Mouse (Mus musculus) neural tube, embryonic 13.5 days (tissue): ENCODE measurements around the gene Gpr182. TPM values are rescaled to one million over a fixed set of nuclear protein-coding genes. Genes with fewer than 3 reads are reported as not detected.

Experiments
- ATAC-seq: fragments of 200-750 bp; cut with Nextera tagmentation; 2 replicates; pipeline ENCODE4 v1.8.0; 2017; ENCODE audit warnings: low read depth, mild to moderate bottlenecking, moderate TSS enrichment, moderate library complexity
- H3K27ac ChIP-seq: fragments of 300-500 bp; sonication (generic); replicated peaks from 2 replicates; pipeline ENCODE4 v1.5.1; 2015; ENCODE audit warnings: moderate library complexity, mild to moderate bottlenecking, inconsistent platforms
- H3K27me3 ChIP-seq: fragments of 300-500 bp; sonication (generic); 2 replicates; pipeline ENCODE4 v1.6.1; 2015; ENCODE audit warnings: mild to moderate bottlenecking, inconsistent platforms
- H3K36me3 ChIP-seq: fragments of 300-500 bp; sonication (generic); 2 replicates; pipeline ENCODE4 v1.6.1; 2015; ENCODE audit warnings: mild to moderate bottlenecking, inconsistent platforms
- H3K4me1 ChIP-seq: fragments of 300-500 bp; sonication (generic); replicated peaks from 2 replicates; pipeline ENCODE4 v1.6.1; 2015; ENCODE audit warnings: inconsistent platforms
- H3K4me2 ChIP-seq: fragments of 300-500 bp; sonication (generic); 2 replicates; pipeline ENCODE4 v1.6.1; 2015; ENCODE audit warnings: inconsistent platforms, mild to moderate bottlenecking, moderate library complexity
- H3K4me3 ChIP-seq: fragments of 300-500 bp; sonication (generic); 2 replicates; pipeline ENCODE4 v1.5.1; 2015; ENCODE audit warnings: mild to moderate bottlenecking, inconsistent platforms
- H3K9ac ChIP-seq: fragments of 300-500 bp; sonication (generic); 2 replicates; pipeline ENCODE4 v1.6.1; 2015; ENCODE audit warnings: moderate library complexity, mild to moderate bottlenecking, inconsistent platforms
- H3K9me3 ChIP-seq: fragments of 300-500 bp; sonication (generic); 2 replicates; pipeline ENCODE4 v1.6.1; 2016; ENCODE audit warnings: inconsistent platforms
- WGBS: fragments of 180-500 bp; shearing (Covaris S2); methylation state at CpG from one replicate; pipeline ENCODE4 v1.1.7; 2015; 5-methylcytosine and 5-hydroxymethylcytosine counted together
- polyA plus RNA-seq: library from polyadenylated mRNA; unstranded; fragments of >200 nt; fragmentation: Nextera tagmentation; extraction: Ambion mirVana; gene quantifications from 2 replicates; pipeline ENCODE4 v1.2.1, GENCODE M21; 2015

Gene Gpr182
- polyA plus RNA-seq, 1 experiment from 2014 or later, result 0.92 TPM

DNA sequence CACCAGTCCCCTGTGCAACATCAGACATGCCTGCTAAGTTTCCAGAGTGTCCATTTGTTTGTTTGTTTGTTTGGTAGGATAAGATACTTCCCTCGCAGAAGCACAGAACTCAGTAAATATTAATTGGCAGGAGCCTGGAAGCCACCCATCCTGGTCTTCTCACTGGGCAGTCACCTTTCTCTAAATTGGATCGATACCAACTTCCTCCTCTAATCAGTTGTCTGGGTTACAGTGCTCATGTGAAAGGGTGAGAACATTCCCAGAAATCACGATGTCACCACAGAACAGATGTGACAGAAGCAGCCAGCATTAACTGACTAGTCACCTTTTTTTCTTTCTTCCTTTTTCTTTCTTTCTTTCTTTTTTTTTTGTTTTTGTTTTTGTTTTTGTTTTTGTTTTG lies 3.7 kb upstream of the Gpr182 start:
- WGBS, result 82% methylated on average over 3 of the region's 3 CpGs
- no peak overlapping the region for H3K4me2 ChIP-seq

DNA sequence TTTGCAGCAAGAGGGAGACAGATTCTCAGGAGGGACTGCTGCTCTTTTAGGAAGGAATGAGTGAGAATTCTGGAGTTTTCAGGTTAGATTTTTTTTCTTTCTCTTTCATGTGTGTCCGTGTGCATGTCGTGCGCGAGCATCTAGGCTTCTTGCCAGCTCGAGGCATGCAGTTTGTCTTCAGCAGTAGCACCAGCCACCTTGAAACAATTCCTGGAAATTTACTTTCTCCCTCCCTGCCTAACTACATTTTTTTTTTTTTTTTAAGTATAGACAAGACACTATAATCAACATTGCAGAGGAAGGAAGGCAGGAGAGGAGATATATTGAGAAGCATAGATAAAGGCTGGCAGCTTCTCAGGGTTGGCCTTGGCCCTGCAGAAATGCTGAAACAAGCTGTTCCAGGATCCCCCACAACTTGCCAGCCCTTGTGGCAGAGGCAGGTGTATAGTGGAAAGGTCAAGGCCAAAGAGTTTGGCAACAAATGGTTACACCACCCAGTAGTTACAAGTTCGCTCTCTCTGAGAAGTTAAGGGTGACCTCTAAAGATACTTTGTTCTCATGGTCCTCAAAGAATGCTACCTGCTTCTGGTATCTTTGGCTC lies 3.1 kb upstream of the Gpr182 start:
- 80% methylated on average over 6 of the region's 6 CpGs for WGBS
- Histone ChIP-seq H3K4me2 (no peak overlapping the region), H3K9me3 (no peaks in the 10 kb centered on the region), H3K4me1 (peaks cover 8% of the 10 kb centered on the region; the same call in 1 of the 2 replicates), H3K27ac (no peak overlapping the region), H3K4me3 (no peak overlapping the region), H3K27me3 (no peaks in the 10 kb centered on the region), H3K9ac (no peak overlapping the region), H3K36me3 (no peaks in the 10 kb centered on the region)
- no peak for ATAC-seq

More for the DNA sequence above, 3.7 kb upstream of the Gpr182 start:
- Histone ChIP-seq H3K9me3 (no peaks in the 10 kb centered on the region), H3K9ac (no peak overlapping the region), H3K4me1 (peaks cover 2% of the 10 kb centered on the region; the same call in 1 of the 2 replicates), H3K27me3 (no peaks in the 10 kb centered on the region), H3K36me3 (no peaks in the 10 kb centered on the region), H3K27ac (no peak overlapping the region), H3K4me3 (no peak overlapping the region)
- ATAC-seq, result no peak

DNA sequence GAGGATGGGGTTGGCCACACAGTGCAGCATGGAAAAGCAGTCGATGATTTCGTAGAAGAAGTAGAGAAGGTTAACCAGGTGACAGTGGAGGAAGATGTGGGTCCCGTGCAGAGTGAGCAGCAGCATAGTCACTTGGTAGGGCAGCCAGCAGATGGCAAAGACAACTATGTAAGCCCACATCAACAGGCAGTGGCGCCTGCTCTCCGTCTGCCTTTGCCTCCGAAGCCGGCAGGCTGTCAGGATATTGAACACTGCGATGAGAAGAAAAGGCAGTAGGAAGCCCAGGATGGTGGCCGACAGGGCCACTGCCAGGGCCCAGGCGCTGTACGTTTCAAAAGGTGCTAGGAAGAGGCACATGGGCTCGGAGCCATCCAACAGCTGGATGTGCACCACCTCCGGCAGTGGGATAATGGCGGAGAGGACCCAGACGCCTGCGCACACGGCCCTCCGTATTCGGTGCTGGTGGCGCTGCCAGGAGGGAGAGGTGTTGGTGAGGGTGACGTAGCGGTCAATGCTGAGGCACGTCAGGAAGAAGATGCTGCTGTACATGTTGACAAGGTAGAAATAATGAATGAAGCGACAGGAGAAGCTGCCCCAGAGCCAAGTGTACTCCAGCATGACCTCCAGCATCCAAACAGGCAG lies 1.3 kb downstream of the Gpr182 start:
- 57% methylated on average over 24 of the region's 24 CpGs for WGBS
- no peaks in the 10 kb centered on the region for H3K27me3 ChIP-seq
- no peak overlapping the region for H3K9ac ChIP-seq
- no peak for ATAC-seq
- H3K4me2 ChIP-seq, result peak overlapping the region; percentile 42
- H3K4me1 ChIP-seq, result peaks cover 26% of the 10 kb centered on the region
- peaks cover 31% of the 10 kb centered on the region for H3K36me3 ChIP-seq
- H3K9me3 ChIP-seq, result no peaks in the 10 kb centered on the region
- peak overlapping the region; percentile 15 for H3K4me3 ChIP-seq
- H3K27ac ChIP-seq, result no peak overlapping the region

GRCm38 (mm10) chr10:127748847-127749612 lies 2.5 kb downstream of the Gpr182 start:
- H3K9ac ChIP-seq, result no peak overlapping the region
- peaks cover 26% of the 10 kb centered on the region for H3K4me1 ChIP-seq
- H3K4me3 ChIP-seq, result no peak overlapping the region
- WGBS, result 2% methylated on average over 8 of the region's 8 CpGs
- H3K27ac ChIP-seq, result no peak overlapping the region
- ATAC-seq, result no peak
- H3K4me2 ChIP-seq, result peak overlapping the region; percentile 42
- no peaks in the 10 kb centered on the region for H3K27me3 ChIP-seq
- H3K9me3 ChIP-seq, result no peaks in the 10 kb centered on the region
- peaks cover 43% of the 10 kb centered on the region for H3K36me3 ChIP-seq

GRCm38 (mm10) chr10:127747254-127747653 lies 4.3 kb downstream of the Gpr182 start:
- no peak overlapping the region for H3K4me3 ChIP-seq
- H3K27me3 ChIP-seq, result no peaks in the 10 kb centered on the region
- H3K4me2 ChIP-seq, result no peak overlapping the region
- H3K9ac ChIP-seq, result no peak overlapping the region
- no peak for ATAC-seq
- no peak overlapping the region for H3K27ac ChIP-seq
- H3K4me1 ChIP-seq, result peaks cover 26% of the 10 kb centered on the region
- H3K36me3 ChIP-seq, result peaks cover 61% of the 10 kb centered on the region
- H3K9me3 ChIP-seq, result no peaks in the 10 kb centered on the region
- 92% methylated on average over 8 of the region's 8 CpGs for WGBS

GRCm38 (mm10) chr10:127745886-127746285 lies 5.6 kb downstream of the Gpr182 start:
- H3K4me1 ChIP-seq, result peaks cover 31% of the 10 kb centered on the region
- H3K4me3 ChIP-seq, result no peak overlapping the region
- ATAC-seq, result no peak
- no peaks in the 10 kb centered on the region for H3K27me3 ChIP-seq
- H3K9ac ChIP-seq, result no peak overlapping the region
- 78% methylated on average over 5 of the region's 5 CpGs for WGBS
- H3K27ac ChIP-seq, result no peak overlapping the region
- H3K4me2 ChIP-seq, result no peak overlapping the region
- no peaks in the 10 kb centered on the region for H3K9me3 ChIP-seq
- peaks cover 72% of the 10 kb centered on the region for H3K36me3 ChIP-seq

GRCm38 (mm10) chr10:127744661-127745060 lies 6.9 kb downstream of the Gpr182 start:
- no peak for ATAC-seq
- 66% methylated on average over 5 of the region's 5 CpGs for WGBS
- Histone ChIP-seq H3K4me3 (no peak overlapping the region), H3K4me1 (peaks cover 32% of the 10 kb centered on the region), H3K9me3 (no peaks in the 10 kb centered on the region), H3K4me2 (no peak overlapping the region), H3K27me3 (no peaks in the 10 kb centered on the region), H3K9ac (no peak overlapping the region), H3K36me3 (peaks cover 72% of the 10 kb centered on the region), H3K27ac (no peak overlapping the region)

GRCm38 (mm10) chr10:127739661-127740161 lies 11.8 kb downstream of the Gpr182 start:
- peak overlapping the region; percentile 78 for H3K4me2 ChIP-seq
- peak overlapping the region; percentile 98 for H3K9ac ChIP-seq
- H3K27ac ChIP-seq, result peak overlapping the region; percentile 83
- no peaks in the 10 kb centered on the region for H3K9me3 ChIP-seq
- ATAC-seq, result peak; percentile 74
- under 1% methylated on average over 43 of the region's 55 CpGs for WGBS
- no peaks in the 10 kb centered on the region; the same call in 1 of the 2 replicates for H3K27me3 ChIP-seq
- H3K36me3 ChIP-seq, result peaks cover 36% of the 10 kb centered on the region
- H3K4me3 ChIP-seq, result peak overlapping the region; percentile 95
- H3K4me1 ChIP-seq, result peaks cover 21% of the 10 kb centered on the region

DNA sequence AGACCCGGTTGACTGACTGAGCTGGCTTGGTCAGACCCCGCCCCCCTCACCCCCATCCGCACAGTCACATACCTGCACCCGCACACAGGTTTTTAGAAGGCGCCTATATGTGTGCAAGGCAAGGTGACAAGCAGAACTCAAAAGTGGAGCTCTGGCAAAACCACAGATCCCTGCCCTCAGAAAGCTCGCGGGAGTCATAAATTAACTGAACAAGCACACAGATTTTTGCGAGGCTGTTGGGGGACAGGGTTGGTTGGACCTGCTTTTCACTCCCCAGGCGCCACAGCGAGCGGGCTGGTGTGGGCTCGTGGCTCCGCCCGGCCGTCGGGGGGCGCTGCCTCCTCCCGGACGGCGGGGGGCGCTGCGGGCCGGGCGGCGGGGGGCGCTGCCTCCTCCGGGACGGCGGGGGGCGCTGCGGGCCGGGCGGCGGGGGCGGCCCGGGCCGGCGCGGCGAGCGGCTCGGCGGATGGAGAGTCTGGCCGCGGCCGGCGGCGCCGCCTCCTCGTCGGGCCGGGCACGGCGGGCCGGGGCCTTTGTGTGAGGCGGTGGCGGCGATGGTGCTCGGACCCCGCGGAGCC lies 12.4 kb downstream of the Gpr182 start, which contains the start of gene Zbtb39:
Gene Zbtb39 (plus strand): TSS at position 456 of the 578 bp plus-strand sequence.
- peaks cover 30% of the 10 kb centered on the region for H3K36me3 ChIP-seq
- 4% methylated on average over 17 of the region's 61 CpGs for WGBS

GRCm38 (mm10) chr10:127738151-127738882 lies 13.2 kb downstream of the Gpr182 start:
- ATAC-seq, result no peak
- Histone ChIP-seq H3K4me3 (no peak overlapping the region), H3K4me1 (peaks cover 21% of the 10 kb centered on the region), H3K27me3 (no peaks in the 10 kb centered on the region; the same call in 1 of the 2 replicates), H3K27ac (no peak overlapping the region), H3K9ac (no peak overlapping the region), H3K36me3 (peaks cover 22% of the 10 kb centered on the region), H3K9me3 (no peaks in the 10 kb centered on the region), H3K4me2 (no peak overlapping the region; the same call in 1 of the 2 replicates)
- 54% methylated on average over 13 of the region's 13 CpGs for WGBS

More for the DNA sequence above, 12.4 kb downstream of the Gpr182 start, which contains the start of gene Zbtb39:
- H3K9me3 ChIP-seq, result no peaks in the 10 kb centered on the region
- H3K27ac ChIP-seq, result peak within 1 kb of the TSS; percentile 83
- no peaks in the 10 kb centered on the region; the same call in 1 of the 2 replicates for H3K27me3 ChIP-seq
- H3K4me1 ChIP-seq, result peaks cover 21% of the 10 kb centered on the region
- peak within 1 kb of the TSS; percentile 95 for H3K4me3 ChIP-seq
- H3K9ac ChIP-seq, result peak within 1 kb of the TSS; percentile 98
- peak within 1 kb of the TSS; percentile 78 for H3K4me2 ChIP-seq
- peak; percentile 86 for ATAC-seq

DNA sequence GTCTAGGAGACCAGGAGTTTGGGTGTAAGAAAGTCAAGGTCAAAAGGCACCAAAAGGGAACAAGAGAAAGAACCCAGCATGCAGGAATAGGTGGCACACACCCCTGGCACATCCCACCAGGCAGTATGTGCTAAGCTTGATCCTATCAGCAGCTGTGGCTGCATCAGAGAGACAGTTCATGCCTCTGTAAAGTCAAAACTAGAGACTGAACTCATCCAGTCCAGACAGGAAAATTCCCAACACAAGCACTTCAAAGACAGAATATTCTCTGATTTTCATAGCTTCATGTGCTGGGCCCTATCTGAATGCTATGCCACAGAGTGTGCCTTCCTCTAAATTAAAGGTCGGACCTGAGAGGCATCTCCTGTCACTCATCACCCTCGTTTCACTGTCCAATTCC lies 14.0 kb downstream of the Gpr182 start:
- H3K36me3 ChIP-seq, result peaks cover 14% of the 10 kb centered on the region
- no peak for ATAC-seq

More for the DNA sequence above, 14.0 kb downstream of the Gpr182 start:
- Histone ChIP-seq H3K9ac (no peak overlapping the region), H3K27me3 (no peaks in the 10 kb centered on the region; the same call in 1 of the 2 replicates), H3K9me3 (no peaks in the 10 kb centered on the region), H3K4me3 (no peak overlapping the region), H3K27ac (no peak overlapping the region), H3K4me2 (no peak overlapping the region), H3K4me1 (peaks cover 21% of the 10 kb centered on the region)
- WGBS, result 30% methylated on average over 2 of the region's 2 CpGs
